Mouse (Mus musculus): ENCODE data around the gene Gm2564.
"Not testable (repeated sequence)": the region's sequence is repeated elsewhere in the genome, so short reads cannot be mapped to it uniquely, and the experiment has no call there.

Gm2564 gene

GRCm38 (mm10) chr4:42629419-42629818 lies at the start of gene Gm2564:
Gm2564 (plus strand) TSS chr4:42629719.
- DNase-seq, result not testable (repeated sequence)

DNA sequence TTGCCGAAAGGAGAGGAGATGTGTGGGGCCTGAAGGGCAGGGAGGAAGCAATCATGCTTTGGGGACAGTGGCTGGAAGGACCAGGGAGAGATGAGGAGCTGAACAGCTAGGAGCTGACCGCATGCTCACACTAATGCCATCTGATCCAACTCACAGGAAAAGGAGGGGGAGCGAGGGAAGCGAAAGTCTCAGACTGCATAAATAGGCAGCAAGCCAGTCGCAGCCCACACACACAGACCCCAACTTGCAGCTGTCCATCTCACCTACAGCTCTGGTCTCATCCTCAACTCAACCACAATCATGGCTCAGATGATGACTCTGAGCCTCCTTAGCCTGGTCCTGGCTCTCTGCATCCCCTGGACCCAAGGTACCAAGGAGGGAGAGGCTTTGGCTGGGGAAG lies 17.6 kb upstream of the Gm2564 start, which contains the start of gene Gm10591:
Gm10591 (plus strand) TSS at position 301 of the 400 bp plus-strand sequence.
- not testable (repeated sequence) for DNase-seq

GRCm38 (mm10) chr4:42654951-42655350 lies 25.4 kb downstream of the Gm2564 start, which contains the start of gene Ccl27b:
Ccl27b (plus strand) TSS chr4:42655251.
- not testable (repeated sequence) for DNase-seq

- not testable (repeated sequence) for DNase-seq
Observed at GRCm38 (mm10) chr4:42661793-42662192, 32.3 kb downstream of the Gm2564 start, which contains the start of gene Il11ra2. Il11ra2 (minus strand) TSS chr4:42661893.

- DNase-seq, result not testable (repeated sequence)
Observed at GRCm38 (mm10) chr4:42675415-42675814, 45.9 kb downstream of the Gm2564 start.

- not testable (repeated sequence) for DNase-seq
Observed at GRCm38 (mm10) chr4:42679365-42679764, 49.8 kb downstream of the Gm2564 start.

GRCm38 (mm10) chr4:42680374-42681356 lies 51.1 kb downstream of the Gm2564 start:
- not testable (repeated sequence) for DNase-seq
